Mouse (Mus musculus): ENCODE results near the gene Gatb. TPM values are rescaled to one million over a fixed set of nuclear protein-coding genes. Genes with fewer than 3 reads are reported as not detected.

The Gatb gene
- total RNA-seq (2014; rRNA removed), result 19.2 and 62.9 TPM in 2 replicates
- 21.1 and 23.0 TPM in 2 replicates for polyA plus RNA-seq (2015; fragmentation: Nextera tagmentation; extraction: Ambion mirVana)

DNA sequence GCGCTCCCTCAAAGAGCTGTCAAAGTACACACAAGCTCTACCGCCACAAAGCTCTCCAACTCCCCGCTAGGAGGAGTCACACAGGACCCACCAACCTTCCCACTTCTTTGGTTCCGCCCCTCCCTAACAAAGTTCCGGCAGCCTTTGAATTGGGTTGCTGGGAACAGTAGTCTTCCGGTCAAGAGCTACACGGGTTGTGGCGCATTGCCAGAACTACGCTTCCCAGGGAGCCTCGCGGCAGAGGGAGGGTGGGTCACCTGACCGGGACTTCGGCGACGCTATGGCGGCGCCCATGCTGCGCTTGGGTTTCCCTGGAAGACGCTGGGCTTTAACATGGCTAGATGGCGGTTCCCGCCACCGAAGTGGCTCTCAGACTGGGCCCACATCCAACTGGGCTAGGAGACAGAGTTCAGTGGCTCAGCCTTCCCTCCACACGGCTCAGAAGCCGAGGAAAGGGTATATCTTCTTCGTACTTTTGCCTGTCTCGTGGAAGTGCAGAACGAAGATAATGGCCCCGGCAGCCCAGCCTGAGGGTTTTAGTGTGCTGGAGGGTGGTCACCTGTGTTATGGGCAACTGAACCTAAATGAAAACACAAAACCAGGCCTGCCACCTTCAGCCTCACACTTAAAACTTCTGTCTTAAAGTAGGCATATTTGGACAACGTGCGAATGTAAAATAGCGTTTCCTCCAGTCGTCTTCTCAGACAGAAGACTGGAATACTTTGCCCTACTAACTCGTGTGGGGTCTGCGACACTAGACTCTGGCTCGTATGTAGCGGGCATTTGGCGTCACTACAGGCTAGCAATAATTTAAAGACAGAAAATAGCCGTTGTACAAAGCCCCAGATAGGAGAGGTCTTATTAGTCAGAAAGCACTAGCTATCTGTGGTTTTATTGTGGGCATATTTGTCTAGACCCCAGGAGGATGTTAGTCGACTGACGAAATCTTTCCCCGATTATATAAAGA lies at the start of gene Gatb:
TSS of gene Gatb (plus strand) at position 256 of the 967 bp plus-strand sequence.
- Histone ChIP-seq H3K4me1 (ENCODE audit: insufficient read depth) (peaks cover 4% of the 10 kb centered on the region; the same call in 1 of the 2 replicates), H3K4me2 (ENCODE audit: low read depth) (peak within 1 kb of the TSS; percentile 71), H3K4me3 (ENCODE audit: low read depth, low read length) (peak within 1 kb of the TSS; percentile 82), H3K36me3 (ENCODE audit: insufficient read depth) (no peaks in the 10 kb centered on the region), H3K27me3 (ENCODE audit: insufficient read depth, low read length) (no peaks in the 10 kb centered on the region), H3K9ac (peak within 1 kb of the TSS; percentile 63), H3K9me3 (ENCODE audit: low read length) (no peaks in the 10 kb centered on the region), H3K27ac (ENCODE audit: low read depth, low read length) (peak within 1 kb of the TSS; percentile 80)
- TF ChIP-seq CTCF (IDR thresholded peaks at IDR 0.05; ENCODE audit: low read depth), result peak; percentile 82
- peak; percentile 100 for DNase-seq
- WGBS, result 4% methylated on average over 41 of the region's 41 CpGs
- peak; percentile 99 for ATAC-seq

DNA sequence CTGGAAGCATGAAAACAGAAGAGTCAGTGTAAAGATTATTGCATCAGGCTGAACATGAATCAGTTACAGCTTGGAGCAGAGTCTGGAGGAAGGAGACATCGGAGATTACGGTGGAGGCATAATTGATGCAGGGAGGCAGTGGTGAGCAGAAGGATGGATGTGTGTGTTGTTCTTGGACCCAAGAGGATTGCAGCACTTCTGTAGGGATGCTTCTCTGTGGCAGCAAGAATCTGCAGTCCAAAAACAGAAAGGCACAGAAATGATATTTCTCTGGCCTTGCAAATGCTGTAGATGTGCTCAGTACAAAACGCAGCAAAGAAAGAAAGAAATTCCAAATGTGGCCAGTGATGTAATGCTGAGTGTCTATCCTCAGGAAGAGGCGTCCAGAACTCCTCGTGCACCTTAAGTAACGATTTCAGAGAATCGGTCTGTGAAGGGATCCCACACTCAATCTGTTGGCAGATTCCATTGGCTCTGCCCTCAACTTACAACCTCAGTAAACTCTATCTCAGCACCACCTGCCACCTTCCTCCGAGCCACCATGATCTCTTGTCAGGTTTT lies 43.2 kb upstream of the Gatb start:
- Histone ChIP-seq H3K4me3 (ENCODE audit: low read depth, low read length) (no peak overlapping the region), H3K9me3 (ENCODE audit: low read length) (no peaks in the 10 kb centered on the region), H3K36me3 (ENCODE audit: insufficient read depth) (no peaks in the 10 kb centered on the region), H3K27ac (ENCODE audit: low read depth, low read length) (no peak overlapping the region), H3K27me3 (ENCODE audit: insufficient read depth, low read length) (no peaks in the 10 kb centered on the region), H3K4me1 (ENCODE audit: insufficient read depth) (no peaks in the 10 kb centered on the region), H3K4me2 (ENCODE audit: low read depth) (no peak overlapping the region), H3K9ac (no peak overlapping the region)
- WGBS, result 78% methylated on average over 8 of the region's 8 CpGs
- no peak for TF ChIP-seq CTCF (IDR thresholded peaks at IDR 0.05; ENCODE audit: low read depth)
- ATAC-seq (no peak), DNase-seq (no peak)

DNA sequence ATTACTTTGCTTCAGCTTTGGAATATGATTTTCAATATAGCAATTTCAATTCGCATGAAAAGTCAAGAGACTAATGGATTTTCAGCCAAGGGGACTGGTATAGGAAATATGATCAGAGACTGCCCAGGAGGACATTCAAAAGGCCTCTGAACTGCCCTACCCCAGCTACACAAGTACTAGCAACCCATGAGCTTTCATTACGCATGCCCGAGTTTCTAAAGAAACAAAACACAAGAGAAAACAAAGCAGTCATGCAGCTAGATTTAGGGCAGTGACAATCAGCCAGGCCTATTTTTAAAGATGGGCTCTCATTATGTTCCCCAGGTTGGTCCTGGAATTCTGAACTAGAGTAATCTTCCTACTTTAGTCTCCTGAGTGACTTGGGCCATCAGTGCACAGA lies 41.5 kb upstream of the Gatb start:
- Histone ChIP-seq H3K4me1 (ENCODE audit: insufficient read depth) (no peaks in the 10 kb centered on the region), H3K4me3 (ENCODE audit: low read depth, low read length) (no peak overlapping the region), H3K36me3 (ENCODE audit: insufficient read depth) (no peaks in the 10 kb centered on the region), H3K27ac (ENCODE audit: low read depth, low read length) (no peak overlapping the region), H3K9ac (no peak overlapping the region), H3K27me3 (ENCODE audit: insufficient read depth, low read length) (no peaks in the 10 kb centered on the region), H3K9me3 (ENCODE audit: low read length) (no peaks in the 10 kb centered on the region), H3K4me2 (ENCODE audit: low read depth) (no peak overlapping the region)
- ATAC-seq, result no peak
- 35% methylated on average over 3 of the region's 3 CpGs for WGBS
- no peak for TF ChIP-seq CTCF (IDR thresholded peaks at IDR 0.05; ENCODE audit: low read depth)
- no peak for DNase-seq

DNA sequence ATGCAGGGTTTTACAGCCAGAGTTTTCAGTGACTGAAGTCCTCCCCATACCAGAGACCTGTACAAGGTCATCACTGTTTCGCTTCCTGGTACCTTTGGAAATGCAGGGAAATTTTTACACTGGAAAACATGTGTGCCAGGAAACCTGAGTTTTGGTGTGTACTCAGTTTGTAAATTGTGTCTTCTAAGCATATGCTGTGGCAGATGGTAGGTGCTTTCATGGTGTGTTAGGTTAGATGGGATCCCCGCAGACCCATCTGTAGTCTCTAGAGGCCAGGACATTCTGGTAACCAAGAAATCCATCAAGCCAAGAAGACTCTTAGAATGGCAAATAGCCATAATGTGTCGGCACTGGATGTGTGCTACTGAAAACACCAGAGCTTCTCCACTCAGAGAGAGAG lies 38.9 kb upstream of the Gatb start:
- no peak for TF ChIP-seq CTCF (IDR thresholded peaks at IDR 0.05; ENCODE audit: low read depth)
- Histone ChIP-seq H3K4me1 (ENCODE audit: insufficient read depth) (no peaks in the 10 kb centered on the region), H3K4me3 (ENCODE audit: low read depth, low read length) (no peak overlapping the region), H3K9ac (no peak overlapping the region), H3K9me3 (ENCODE audit: low read length) (no peaks in the 10 kb centered on the region), H3K4me2 (ENCODE audit: low read depth) (no peak overlapping the region), H3K27me3 (ENCODE audit: insufficient read depth, low read length) (no peaks in the 10 kb centered on the region), H3K27ac (ENCODE audit: low read depth, low read length) (no peak overlapping the region), H3K36me3 (ENCODE audit: insufficient read depth) (no peaks in the 10 kb centered on the region)
- ATAC-seq, result no peak
- no peak for DNase-seq
- 75% methylated on average over 3 of the region's 3 CpGs for WGBS

DNA sequence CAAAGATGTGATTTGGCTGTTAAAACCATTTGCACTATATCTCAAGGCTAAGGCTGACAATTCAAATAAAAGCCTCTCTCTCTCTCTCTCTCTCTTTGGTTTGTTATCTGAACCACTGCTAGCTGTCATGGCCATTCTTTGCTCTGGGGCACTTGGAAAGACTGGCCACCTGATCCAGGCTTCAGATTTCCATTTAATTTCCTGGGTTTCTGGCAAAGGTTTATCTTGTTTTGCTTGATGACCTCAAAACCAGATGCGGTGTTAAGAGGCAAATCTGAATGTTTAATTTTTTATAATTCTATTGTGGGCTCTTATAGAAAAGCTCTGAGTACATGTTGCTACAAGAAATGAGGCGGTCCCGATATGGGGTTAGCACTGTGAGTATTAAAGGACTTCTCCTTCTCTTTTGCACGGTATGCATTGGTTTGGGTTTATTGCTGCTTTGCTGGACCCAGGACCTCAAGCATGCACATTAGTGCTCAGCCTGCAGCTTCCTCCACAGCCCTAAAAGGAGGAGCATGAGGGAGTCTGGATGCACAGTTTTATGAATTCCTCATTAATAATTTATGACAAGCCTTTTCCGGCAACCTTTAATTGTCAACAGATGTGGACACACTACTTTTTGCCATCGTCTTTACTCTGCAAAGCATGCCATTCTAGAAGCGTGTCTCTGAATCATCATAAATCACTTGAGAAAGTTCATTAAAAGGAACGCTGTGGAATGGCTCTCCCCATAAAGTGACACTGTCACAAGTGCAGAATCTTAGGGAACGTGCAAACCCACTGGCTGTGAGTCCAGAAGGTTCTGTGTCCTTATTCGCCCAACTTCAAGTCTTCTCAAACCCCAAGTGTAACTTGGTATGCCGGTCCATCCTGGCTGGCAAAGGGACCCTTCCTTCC lies 38.0 kb upstream of the Gatb start:
- Histone ChIP-seq H3K27me3 (ENCODE audit: insufficient read depth, low read length) (no peaks in the 10 kb centered on the region), H3K9ac (no peak overlapping the region), H3K27ac (ENCODE audit: low read depth, low read length) (no peak overlapping the region), H3K4me2 (ENCODE audit: low read depth) (no peak overlapping the region), H3K4me1 (ENCODE audit: insufficient read depth) (no peaks in the 10 kb centered on the region), H3K36me3 (ENCODE audit: insufficient read depth) (no peaks in the 10 kb centered on the region), H3K9me3 (ENCODE audit: low read length) (no peaks in the 10 kb centered on the region), H3K4me3 (ENCODE audit: low read depth, low read length) (no peak overlapping the region)
- ATAC-seq, result no peak
- no peak for DNase-seq
- no peak for TF ChIP-seq CTCF (IDR thresholded peaks at IDR 0.05; ENCODE audit: low read depth)
- 81% methylated on average over 11 of the region's 11 CpGs for WGBS

DNA sequence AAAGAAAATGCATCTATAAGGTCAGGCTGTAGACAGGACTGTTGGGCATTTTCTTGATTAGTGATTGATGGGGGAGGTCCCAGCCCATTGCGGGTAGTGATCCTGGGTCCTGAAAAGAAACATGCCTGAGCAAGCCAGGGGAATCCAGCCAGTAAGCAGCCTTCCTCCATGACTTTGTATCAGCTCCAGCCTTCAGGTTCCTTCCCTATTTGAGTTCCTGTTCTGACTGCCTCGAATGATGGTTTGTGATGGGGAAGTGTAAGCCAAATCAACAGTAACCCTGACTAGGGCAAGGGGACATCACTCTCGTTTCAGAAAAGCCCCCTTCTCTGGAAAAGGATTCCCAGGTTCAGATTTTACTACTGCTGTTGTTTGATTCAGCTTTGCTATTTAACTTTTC lies 31.2 kb upstream of the Gatb start:
- no peak overlapping the region for H3K9ac ChIP-seq
- no peaks in the 10 kb centered on the region for H3K27me3 ChIP-seq (ENCODE audit: insufficient read depth, low read length)
- 75% methylated on average over 3 of the region's 3 CpGs for WGBS
- no peak overlapping the region for H3K4me3 ChIP-seq (ENCODE audit: low read depth, low read length)
- H3K4me2 ChIP-seq (ENCODE audit: low read depth), result no peak overlapping the region
- H3K36me3 ChIP-seq (ENCODE audit: insufficient read depth), result no peaks in the 10 kb centered on the region
- ATAC-seq (no peak), DNase-seq (no peak)
- no peaks in the 10 kb centered on the region for H3K4me1 ChIP-seq (ENCODE audit: insufficient read depth)
- TF ChIP-seq CTCF (IDR thresholded peaks at IDR 0.05; ENCODE audit: low read depth), result no peak
- H3K9me3 ChIP-seq (ENCODE audit: low read length), result no peaks in the 10 kb centered on the region
- H3K27ac ChIP-seq (ENCODE audit: low read depth, low read length), result no peak overlapping the region
